Mouse (Mus musculus): ENCODE results near the gene Hacd2.

GRCm38 (mm10) chr16:35154245-35154640 is 132.0 kb downstream of the Hacd2 start:
- TF ChIP-seq CTCF (IDR thresholded peaks at IDR 0.05; ENCODE audit: low read depth, low read length), result no peak
- TF ChIP-seq POLR2A (IDR thresholded peaks at IDR 0.05; ENCODE audit: borderline replicate concordance, low read depth, low read length), result no peak
